Mouse (Mus musculus): ENCODE results near the gene Cdk6.

- TF ChIP-seq CTCF (IDR thresholded peaks at IDR 0.05; ENCODE audit: insufficient read depth, low read depth, low read length) (no peak), POLR2A (IDR thresholded peaks at IDR 0.05; ENCODE audit: insufficient read depth, low read depth, low read length) (no peak)
Observed at GRCm38 (mm10) chr5:3505553-3505952, 164.3 kb downstream of the Cdk6 start.

Measured in olfactory bulb, adult 2 months (tissue).